Mouse (Mus musculus) myocyte (in vitro differentiated cells): Measurements from ENCODE around the gene Evi5l.

ENCODE experiments used
- CEBPB ChIP-seq: IDR thresholded peaks from 2 replicates; pipeline ENCODE4 v1.6.1; 2011; ENCODE audit warnings: mild to moderate bottlenecking, moderate library complexity; ENCODE audit not compliant: poor library complexity, insufficient read depth, severe bottlenecking
- MAX ChIP-seq: IDR thresholded peaks from one replicate; pipeline ENCODE4 v1.6.1; 2011; ENCODE audit warnings: low read depth, mild to moderate bottlenecking, control low read depth
- MYOD1 ChIP-seq, 3 experiments: IDR thresholded peaks; one replicate each; pipeline ENCODE4 v1.6.1; 2011; ENCODE audit warnings: control low read depth in 2 of 3, low read depth in 2 of 3, mild to moderate bottlenecking in 2 of 3, moderate library complexity in 1 of 3; ENCODE audit not compliant: insufficient read length in 2 of 3, control insufficient read depth in 1 of 3
- MYOG ChIP-seq, 3 experiments: IDR thresholded peaks; one replicate each; pipeline ENCODE4 v1.6.1; 2011; ENCODE audit warnings: control low read depth in 2 of 3, low read depth in 2 of 3, mild to moderate bottlenecking in 2 of 3; ENCODE audit not compliant: insufficient read length in 2 of 3, control insufficient read depth in 1 of 3, insufficient read depth in 1 of 3
- POLR2A ChIP-seq: IDR thresholded peaks from one replicate; pipeline ENCODE4 v1.6.1; 2011; ENCODE audit warnings: low read depth, mild to moderate bottlenecking, control low read depth, moderate library complexity; ENCODE audit not compliant: insufficient read length
- POLR2AphosphoS2 ChIP-seq: IDR thresholded peaks from one replicate; pipeline ENCODE4 v1.6.1; 2011; ENCODE audit warnings: low read depth, control low read depth; ENCODE audit not compliant: insufficient read length
- TCF12 ChIP-seq: IDR thresholded peaks from one replicate; pipeline ENCODE4 v1.6.1; 2011; ENCODE audit warnings: mild to moderate bottlenecking, control low read depth; ENCODE audit not compliant: poor library complexity, insufficient read depth, severe bottlenecking
- USF1 ChIP-seq: IDR thresholded peaks from one replicate; pipeline ENCODE4 v1.6.1; 2011; ENCODE audit warnings: low read depth, mild to moderate bottlenecking, control low read depth, moderate library complexity

DNA sequence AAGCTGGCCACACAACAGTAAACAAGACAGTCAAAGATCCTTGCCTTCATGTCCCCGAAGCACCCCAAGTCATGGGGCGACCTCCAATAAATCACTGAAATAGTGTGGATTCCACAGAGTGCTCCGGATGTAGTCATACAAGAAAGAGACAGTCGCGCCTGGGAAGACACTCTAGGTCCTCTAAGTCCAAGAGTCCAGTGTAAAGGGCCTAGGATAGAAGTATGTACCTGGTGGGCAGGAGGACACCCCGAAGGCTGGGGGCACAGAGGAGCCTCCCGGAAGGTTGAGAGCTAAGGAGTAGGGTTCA lies 27.2 kb downstream of the Evi5l start:
- no peak for TF ChIP-seq POLR2A
- no peak for TF ChIP-seq MYOG (IDR thresholded peaks at IDR 0.05; ENCODE audit: control insufficient read depth in 1 of 3, insufficient read depth in 1 of 3, insufficient read length in 2 of 3, low read depth in 2 of 3)
- TF ChIP-seq POLR2AphosphoS2, result no peak
- no peak for TF ChIP-seq MAX
- no peak for TF ChIP-seq MYOD1 (IDR thresholded peaks at IDR 0.05; ENCODE audit: control insufficient read depth in 1 of 3, insufficient read length in 2 of 3, low read depth in 2 of 3)
- TF ChIP-seq USF1, result no peak
- no peak for TF ChIP-seq TCF12
- no peak for TF ChIP-seq CEBPB
